7 mouse cellular contexts compared by ENCODE assay signal in the genomic region with DNA sequence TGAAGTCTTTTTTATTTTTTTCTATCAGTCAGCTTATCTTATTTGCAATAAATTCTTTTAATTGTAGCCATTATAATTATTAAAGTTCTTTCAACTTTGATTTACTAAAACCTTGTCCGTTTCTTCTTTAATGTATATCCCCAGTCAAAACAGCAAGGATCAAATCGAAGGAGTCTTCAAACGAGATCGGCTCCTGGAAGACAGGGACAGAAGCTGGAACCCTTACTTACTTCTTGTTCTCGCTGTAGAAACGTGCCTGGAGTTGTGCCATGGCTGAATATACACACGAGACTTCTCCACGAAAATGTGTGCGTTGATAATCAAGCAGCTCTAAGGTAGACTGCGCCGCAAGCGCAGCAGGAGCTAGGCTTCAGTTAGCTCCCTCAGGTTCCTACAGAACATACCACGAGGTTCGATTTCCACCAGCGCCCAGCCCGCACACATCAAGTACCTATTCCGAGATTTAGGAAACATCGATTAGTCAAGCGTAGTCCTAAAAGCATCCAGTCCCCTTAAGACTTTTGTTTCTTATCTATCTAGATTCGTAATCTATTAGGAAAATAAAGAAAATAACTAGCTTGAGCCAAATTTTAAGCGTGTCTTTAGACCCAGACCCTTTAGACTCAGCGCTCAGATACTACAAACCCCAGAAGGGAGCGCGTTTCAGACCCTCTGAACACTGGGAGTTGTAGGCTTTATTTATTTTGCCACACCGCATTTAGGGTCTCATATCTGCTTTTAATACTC. TPM values are rescaled to one million over a fixed set of nuclear protein-coding genes. Genes with fewer than 3 reads are reported as not detected.
DNase-seq lines count a peak whose midpoint lies in the region; ATAC-seq lines count a peak whose summit lies in the region.

No protein-coding gene starts in this region.

- WGBS in intestine, embryonic 16.5 days, result under 1% methylated on average over 25 of the region's 25 CpGs

- no peaks in the 10 kb centered on the region for H3K36me3 ChIP-seq in intestine, embryonic 16.5 days (ENCODE audit: control insufficient read depth, insufficient read depth, low read length)

- ATAC-seq in common myeloid progenitor, adult 5-6 weeks (replicated peaks; ENCODE audit: low read depth, poor library complexity, severe bottlenecking), result peak; percentile 75
- peak; percentile 93 for ATAC-seq in intestine, embryonic 16.5 days

- peak overlapping the region; percentile 98 for H3K9ac ChIP-seq in intestine, embryonic 16.5 days (ENCODE audit: low read depth, low read length)

- H3K9me3 ChIP-seq in intestine, embryonic 16.5 days (ENCODE audit: control insufficient read depth, low read length), result no peaks in the 10 kb centered on the region

- intact Hi-C loops in left cerebral cortex, postnatal 25 days (cut with DNase I), result loop anchor here (1.0 to 10.0 kb wide), 2 partner anchors 83 to 213 kb away; a partner anchor contains a TSS

- H3K27ac ChIP-seq in intestine, embryonic 16.5 days (ENCODE audit: low read length), result peak overlapping the region; percentile 98

- H3K4me3 ChIP-seq in intestine, embryonic 16.5 days (ENCODE audit: low read length), result peak overlapping the region; percentile 98

- peak; percentile 70 to 91 for DNase-seq in adrenal gland, adult (ENCODE audit: inconsistent age in 2 of 2, low spot score in 1 of 2)
- peak; percentile 44 for DNase-seq in gastrocnemius, postnatal 10 days
- DNase-seq in left cerebral cortex, postnatal 25 days (ENCODE audit: low spot score in 2 of 2), result peak; percentile 78 to 89
- peak; percentile 80 for DNase-seq in mesoderm, embryonic 11.5 days (ENCODE audit: low read depth, low spot score)
- peak; percentile 58 for DNase-seq in right cerebral cortex, postnatal 4 days

- peak overlapping the region; percentile 78 for H3K4me2 ChIP-seq in intestine, embryonic 16.5 days (ENCODE audit: low read depth, low read length)

- H3K27me3 ChIP-seq in intestine, embryonic 16.5 days (replicated peaks; ENCODE audit: control insufficient read depth, insufficient read depth, low read length), result no peaks in the 10 kb centered on the region

- H3K4me1 ChIP-seq in intestine, embryonic 16.5 days (ENCODE audit: control insufficient read depth, insufficient read depth, low read length), result peaks cover 4% of the 10 kb centered on the region; the same call in 1 of the 2 replicates

RNA-seq across cellular contexts. Expression of a gene that starts 0.6 kb away (rescaled TPM):
- total RNA-seq in common myeloid progenitor, adult 5-6 weeks (2017), result 5.6 and 9.3 TPM in 2 replicates
- total RNA-seq in gastrocnemius, postnatal 10 days (2021), result 10 to 100 TPM in 1 of 2 experiments, 1 to 10 TPM in 1; 7.7 to 11.6 TPM
- polyA plus RNA-seq in intestine, embryonic 16.5 days (2015; fragmentation: Nextera tagmentation; extraction: Ambion mirVana), result 3.5 and 4.5 TPM in 2 replicates
- 10 to 100 TPM; 24.1 to 27.6 TPM for total RNA-seq in left cerebral cortex, postnatal 25 days (2021)

RNA-seq across cellular contexts. Expression of a gene that starts 1.0 kb away (rescaled TPM):
- total RNA-seq in common myeloid progenitor, adult 5-6 weeks (2017), result 95.7 and 110 TPM in 2 replicates
- total RNA-seq in gastrocnemius, postnatal 10 days (2021), result 10 to 100 TPM; 13.4 to 14.2 TPM
- 44.9 and 50.1 TPM in 2 replicates for polyA plus RNA-seq in intestine, embryonic 16.5 days (2015; fragmentation: Nextera tagmentation; extraction: Ambion mirVana)
- 10 to 100 TPM; 28.7 to 31.8 TPM for total RNA-seq in left cerebral cortex, postnatal 25 days (2021)

RNA-seq across cellular contexts. Expression of a gene that starts 54.5 kb away (rescaled TPM):
- 2.2 and 3.5 TPM in 2 replicates for total RNA-seq in common myeloid progenitor, adult 5-6 weeks (2017)
- total RNA-seq in gastrocnemius, postnatal 10 days (2021), result under 1 TPM; 0.35 to 0.72 TPM
- 0.64 and 0.80 TPM in 2 replicates for polyA plus RNA-seq in intestine, embryonic 16.5 days (2015; fragmentation: Nextera tagmentation; extraction: Ambion mirVana)
- 10 to 100 TPM; 37.7 to 38.1 TPM for total RNA-seq in left cerebral cortex, postnatal 25 days (2021)

Comparison
In these comparisons a context has a peak if more than half of its experiments do, and no peak if none do; other contexts are left out.
1. Peak in every context shown above with its lines: DNase-seq, ATAC-seq, H3K4me3 ChIP-seq and H3K27ac ChIP-seq.